Mouse (Mus musculus) heart, adult 2 months (tissue): ENCODE results near the gene Smarca4.
A peak's percentile ranks its signal among the peaks of the same experiment; 100 is the strongest.

Experiments used
- CTCF ChIP-seq: fragments of 200-600 bp; IDR thresholded peaks from 2 replicates; pipeline ENCODE4 v1.8.1; 2022; ENCODE audit warnings: antibody characterized with exemption, mild to moderate bottlenecking, moderate library complexity
- EP300 ChIP-seq: fragments of 200-500 bp; IDR thresholded peaks from 2 replicates; pipeline ENCODE4 v1.6.1; 2011; ENCODE audit warnings: low read depth, low read length, control low read depth; ENCODE audit not compliant: insufficient read depth

GRCm38 (mm10) chr9:21604119-21604518 is 11.8 kb upstream of the Smarca4 start:
- 0 out of 2 replicates have a peak, but pooled peaks have one; percentile 24 for TF ChIP-seq CTCF
- TF ChIP-seq EP300: no peak
